Mouse (Mus musculus) forebrain, embryonic 12.5 days (tissue): ENCODE measurements around the gene Frem2. TPM values are rescaled to one million over a fixed set of nuclear protein-coding genes. Genes with fewer than 3 reads are reported as not detected.

Experiments
- ATAC-seq: fragments of 200-750 bp; cut with Nextera tagmentation; 2 replicates; pipeline ENCODE4 v1.8.0; 2017; ENCODE audit warnings: moderate TSS enrichment; ENCODE audit not compliant: low FRiP score
- H3K27ac ChIP-seq: fragments of 300-500 bp; sonication (generic); 2 replicates; pipeline ENCODE4 v1.5.1; 2016; ENCODE audit warnings: mild to moderate bottlenecking
- H3K27me3 ChIP-seq: fragments of 300-500 bp; sonication (generic); 2 replicates; pipeline ENCODE4 v1.6.1; 2016; ENCODE audit warnings: mild to moderate bottlenecking
- H3K36me3 ChIP-seq: fragments of 300-500 bp; sonication (generic); replicated peaks from 2 replicates; pipeline ENCODE4 v1.6.1; 2016; ENCODE audit warnings: mild to moderate bottlenecking
- H3K4me1 ChIP-seq: fragments of 300-500 bp; sonication (generic); 2 replicates; pipeline ENCODE4 v1.6.1; 2016
- H3K4me2 ChIP-seq: fragments of 300-500 bp; sonication (generic); 2 replicates; pipeline ENCODE4 v1.6.1; 2016; ENCODE audit warnings: mild to moderate bottlenecking, moderate library complexity
- H3K4me3 ChIP-seq: fragments of 300-500 bp; sonication (generic); replicated peaks from 2 replicates; pipeline ENCODE4 v1.5.1; 2016; ENCODE audit warnings: mild to moderate bottlenecking
- H3K9ac ChIP-seq: fragments of 300-500 bp; sonication (generic); 2 replicates; pipeline ENCODE4 v1.6.1; 2016; ENCODE audit warnings: mild to moderate bottlenecking
- H3K9me3 ChIP-seq: fragments of 300-500 bp; sonication (generic); 2 replicates; pipeline ENCODE4 v1.6.1; 2016
- WGBS: fragments of 180-500 bp; shearing (Covaris S2); methylation state at CpG from one replicate; pipeline ENCODE4 v1.1.7; 2016; 5-methylcytosine and 5-hydroxymethylcytosine counted together
- polyA plus RNA-seq: library from polyadenylated mRNA; unstranded; fragments of >200 nt; fragmentation: Nextera tagmentation; extraction: Ambion mirVana; gene quantifications from 2 replicates; pipeline ENCODE4 v1.2.1, GENCODE M21; 2016

Gene Frem2
- polyA plus RNA-seq, 1 experiment from 2014 or later: 2.1 TPM

DNA sequence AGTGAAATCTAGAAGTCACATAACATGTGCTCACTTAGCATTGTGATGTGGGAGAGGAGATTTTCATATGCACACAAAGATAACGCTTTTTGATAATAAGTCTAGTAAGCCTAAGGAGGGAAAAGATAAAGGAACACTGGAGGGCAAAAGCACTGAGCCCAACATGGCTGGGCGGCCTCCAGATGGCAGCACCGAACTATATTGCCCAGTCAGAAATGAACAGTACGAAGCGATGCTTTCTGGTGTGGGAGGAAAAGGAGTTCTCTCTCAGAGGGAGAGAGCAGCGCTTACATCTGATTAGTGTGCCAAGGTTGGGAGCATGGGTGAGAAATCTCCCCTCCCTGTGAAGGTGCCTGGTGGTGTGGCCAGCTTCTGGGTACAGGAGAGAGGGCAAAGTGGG is 181.3 kb downstream of the Frem2 start:
- Histone ChIP-seq H3K4me1 (no peaks in the 10 kb centered on the region), H3K4me2 (no peak overlapping the region), H3K27me3 (no peaks in the 10 kb centered on the region), H3K9me3 (no peaks in the 10 kb centered on the region), H3K4me3 (no peak overlapping the region), H3K9ac (no peak overlapping the region), H3K36me3 (peaks cover 88% of the 10 kb centered on the region), H3K27ac (no peak overlapping the region)
- ATAC-seq: 0 out of 2 replicates have a peak, but pooled peaks have one; percentile 37
- WGBS: 76% methylated on average over 6 of the region's 6 CpGs

DNA sequence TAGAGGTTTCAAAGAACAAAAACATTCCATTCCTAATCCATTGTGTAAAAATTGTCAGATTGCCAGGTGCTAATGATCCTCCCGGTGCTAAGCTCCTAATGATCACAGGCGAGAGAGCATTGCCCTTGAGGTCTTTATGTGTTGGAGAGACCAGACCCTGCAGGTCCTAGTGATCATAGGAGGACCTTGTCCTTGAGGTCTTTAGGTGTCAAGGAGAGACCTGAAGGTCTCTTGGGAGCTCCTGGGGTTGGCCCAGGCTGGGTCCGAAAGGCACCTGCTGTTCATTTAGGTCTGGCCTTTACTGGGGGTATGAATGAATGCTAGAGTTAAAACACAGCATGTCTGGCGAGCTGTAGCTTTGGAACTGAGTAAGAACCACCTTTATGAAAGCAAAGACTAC is 183.0 kb downstream of the Frem2 start:
- Histone ChIP-seq H3K9ac (no peak overlapping the region), H3K4me3 (no peak overlapping the region), H3K4me2 (no peak overlapping the region), H3K27ac (no peak overlapping the region), H3K36me3 (peaks cover 80% of the 10 kb centered on the region), H3K4me1 (peaks cover under 1% of the 10 kb centered on the region; the same call in 1 of the 2 replicates), H3K27me3 (no peaks in the 10 kb centered on the region), H3K9me3 (no peaks in the 10 kb centered on the region)
- ATAC-seq: no peak
- whole genome bisulfite sequencing: 71% methylated on average over 4 of the region's 4 CpGs

DNA sequence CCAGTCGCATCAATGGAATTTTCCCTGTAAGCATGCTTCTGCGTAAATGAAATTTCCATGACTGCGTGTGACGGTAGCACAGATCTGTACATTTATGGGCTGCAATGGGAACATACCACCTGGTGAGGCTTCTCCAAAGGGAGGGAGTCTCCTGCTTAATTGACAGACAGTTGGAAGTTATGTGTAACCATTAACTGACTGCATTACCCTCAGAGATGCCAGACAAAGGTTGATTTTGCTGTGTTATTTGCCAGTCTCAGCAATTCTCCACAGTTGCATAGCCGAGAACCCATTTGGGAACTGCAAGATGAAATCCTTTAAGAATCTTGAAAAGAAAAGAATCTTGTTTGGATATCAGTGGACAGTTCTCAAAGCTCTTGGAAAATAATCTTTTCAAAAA is 185.1 kb downstream of the Frem2 start:
- ATAC-seq: no peak
- Histone ChIP-seq H3K9ac (no peak overlapping the region), H3K4me1 (peaks cover 14% of the 10 kb centered on the region), H3K9me3 (no peaks in the 10 kb centered on the region), H3K36me3 (peaks cover 64% of the 10 kb centered on the region), H3K4me2 (no peak overlapping the region), H3K27me3 (no peaks in the 10 kb centered on the region), H3K27ac (no peak overlapping the region), H3K4me3 (no peak overlapping the region)
- WGBS: 94% methylated on average over 5 of the region's 5 CpGs

DNA sequence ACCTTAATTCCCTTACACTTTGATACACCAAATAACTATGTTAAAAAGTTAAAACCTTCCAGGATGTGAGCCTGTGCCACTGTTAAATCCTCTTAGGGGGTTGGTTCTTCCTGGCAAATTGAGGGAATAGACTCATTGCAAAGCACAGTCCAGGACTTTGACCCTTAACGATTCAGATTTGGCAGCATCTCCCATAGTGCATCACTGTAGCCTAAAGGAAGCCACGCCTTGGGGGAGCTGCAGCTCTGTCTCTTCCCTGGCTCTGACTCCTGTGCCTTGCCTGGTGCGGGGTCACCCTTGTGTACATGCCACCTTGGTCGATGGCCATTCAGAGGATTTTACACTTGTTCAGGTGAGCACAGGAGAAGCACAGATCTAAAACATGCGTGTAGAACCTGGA is 187.5 kb downstream of the Frem2 start:
- H3K4me2 ChIP-seq: no peak overlapping the region
- H3K36me3 ChIP-seq: peaks cover 47% of the 10 kb centered on the region
- H3K27me3 ChIP-seq: no peaks in the 10 kb centered on the region
- no peak overlapping the region for H3K27ac ChIP-seq
- ATAC-seq: no peak
- 90% methylated on average over 5 of the region's 5 CpGs for WGBS
- H3K4me1 ChIP-seq: peaks cover 37% of the 10 kb centered on the region
- no peaks in the 10 kb centered on the region for H3K9me3 ChIP-seq
- no peak overlapping the region for H3K9ac ChIP-seq
- H3K4me3 ChIP-seq: no peak overlapping the region

DNA sequence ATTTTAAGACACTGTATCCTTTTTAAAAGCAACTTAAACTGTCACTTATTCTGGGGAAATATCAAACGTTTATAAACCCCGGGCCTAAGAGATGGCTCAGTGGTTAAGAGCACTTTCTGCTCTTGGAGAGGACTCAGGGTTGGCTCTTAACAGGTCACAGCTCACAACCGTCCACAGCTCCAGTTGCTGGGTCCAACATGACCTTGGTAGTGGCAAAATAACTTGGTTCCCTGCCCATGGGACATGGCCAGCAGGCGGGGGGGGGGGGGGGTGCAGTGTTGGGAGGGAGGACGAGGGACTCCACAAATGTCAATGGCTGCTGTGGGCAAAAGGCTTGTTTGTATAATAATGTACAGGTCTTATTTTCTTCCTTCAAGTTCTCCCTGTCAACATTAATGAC is 189.8 kb downstream of the Frem2 start:
- Histone ChIP-seq H3K27me3 (no peaks in the 10 kb centered on the region), H3K27ac (no peak overlapping the region), H3K9ac (no peak overlapping the region), H3K4me1 (peaks cover 40% of the 10 kb centered on the region), H3K9me3 (no peaks in the 10 kb centered on the region), H3K4me3 (no peak overlapping the region), H3K4me2 (no peak overlapping the region), H3K36me3 (peaks cover 24% of the 10 kb centered on the region)
- 84% methylated on average over 4 of the region's 5 CpGs for WGBS
- ATAC-seq: no peak

DNA sequence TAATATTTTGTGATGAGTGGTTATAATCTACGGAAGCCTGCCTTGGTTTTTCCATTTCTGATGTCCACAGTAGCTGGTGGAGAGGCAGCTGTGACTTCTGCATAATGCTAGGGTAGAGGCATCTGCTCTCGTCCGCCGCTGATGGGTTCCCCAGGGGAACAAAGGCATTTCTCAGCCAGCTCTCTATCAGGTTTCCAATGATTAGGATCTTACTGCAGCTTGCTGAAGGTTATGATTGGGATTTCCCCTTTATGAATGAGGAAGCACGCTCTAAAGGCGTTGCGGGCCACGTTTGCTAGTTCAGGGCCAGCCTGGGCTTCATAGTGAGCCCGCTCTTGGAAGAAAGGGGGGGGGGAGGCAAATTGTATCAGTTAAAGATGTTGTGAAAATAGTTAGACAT is 190.7 kb downstream of the Frem2 start:
- ATAC-seq: no peak
- H3K4me2 ChIP-seq: peak overlapping the region; percentile 70

DNA sequence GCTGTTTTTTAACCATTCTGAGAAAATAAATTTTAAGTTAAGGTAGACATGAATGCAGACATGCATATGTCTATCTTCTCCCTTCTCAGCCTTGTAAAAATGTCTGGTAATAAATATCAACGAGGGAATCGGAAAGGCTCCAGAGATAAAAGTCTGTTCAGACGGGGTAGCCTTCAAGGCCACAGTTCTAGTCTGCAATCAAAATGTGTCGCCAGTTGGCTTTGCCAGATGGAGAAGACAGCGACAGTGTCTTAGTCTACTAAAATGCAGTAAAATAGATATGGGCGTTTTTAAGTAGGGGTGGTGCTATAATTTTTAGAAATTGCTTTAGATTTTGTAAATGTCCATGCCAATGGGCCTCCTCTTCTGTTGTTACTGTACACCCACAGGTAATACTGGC is 191.8 kb downstream of the Frem2 start:
- Histone ChIP-seq H3K4me1 (peaks cover 45% of the 10 kb centered on the region), H3K4me3 (peak overlapping the region; percentile 87), H3K9ac (no peak overlapping the region), H3K27me3 (no peaks in the 10 kb centered on the region), H3K4me2 (peak overlapping the region; percentile 70), H3K27ac (no peak overlapping the region), H3K36me3 (peaks cover 21% of the 10 kb centered on the region), H3K9me3 (no peaks in the 10 kb centered on the region)
- ATAC-seq: no peak
- 72% methylated on average over 6 of the region's 6 CpGs for WGBS

More for the DNA sequence above, 190.7 kb downstream of the Frem2 start:
- H3K9ac ChIP-seq: no peak overlapping the region
- 79% methylated on average over 9 of the region's 9 CpGs for WGBS
- H3K4me3 ChIP-seq: 0 out of 2 replicates have a peak overlapping the region, but pooled peaks have one; percentile 9
- H3K9me3 ChIP-seq: no peaks in the 10 kb centered on the region
- peaks cover 45% of the 10 kb centered on the region for H3K4me1 ChIP-seq
- H3K27ac ChIP-seq: no peak overlapping the region
- H3K27me3 ChIP-seq: no peaks in the 10 kb centered on the region
- H3K36me3 ChIP-seq: peaks cover 16% of the 10 kb centered on the region

DNA sequence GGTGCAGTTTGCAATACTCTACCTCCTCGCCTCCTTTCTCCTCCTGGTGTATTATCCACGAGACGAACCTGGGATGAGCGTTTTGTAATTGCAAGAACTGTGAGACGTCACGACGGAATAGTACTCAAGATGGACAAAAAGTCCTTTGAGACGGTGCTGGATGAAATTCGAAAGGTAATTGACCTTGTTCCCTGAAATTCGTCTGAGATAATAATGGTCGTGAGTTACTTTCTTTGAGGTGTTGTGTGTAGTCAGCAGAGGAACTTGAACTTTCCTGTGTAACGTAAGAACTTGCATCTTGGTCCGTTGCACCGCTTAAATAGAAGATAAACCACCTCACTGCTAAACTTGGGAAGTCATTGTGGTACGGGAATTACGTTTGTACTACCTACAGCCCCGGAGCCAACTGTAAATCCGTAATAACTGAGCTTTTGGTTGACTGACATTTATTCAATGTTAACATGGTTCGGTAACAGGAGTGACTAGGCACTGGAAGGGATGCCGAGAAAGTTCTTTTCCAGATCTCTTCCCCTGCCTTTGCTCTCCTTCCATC is 192.9 kb downstream of the Frem2 start:
- peaks cover 45% of the 10 kb centered on the region for H3K4me1 ChIP-seq
- H3K27ac ChIP-seq: peak overlapping the region; percentile 85; the same call in 1 of the 2 replicates
- peak overlapping the region; percentile 70 for H3K4me2 ChIP-seq
- no peaks in the 10 kb centered on the region for H3K9me3 ChIP-seq
- H3K27me3 ChIP-seq: no peaks in the 10 kb centered on the region
- peaks cover 19% of the 10 kb centered on the region for H3K36me3 ChIP-seq
- peak overlapping the region; percentile 87 for H3K4me3 ChIP-seq
- H3K9ac ChIP-seq: peak overlapping the region; percentile 86
- no peak for ATAC-seq
- whole genome bisulfite sequencing: under 1% methylated on average over 20 of the region's 20 CpGs

Other genes with a start within 250 kb of the Frem2 start
- gene Nhlrc3, start 194.0 kb downstream of the Frem2 start, polyA plus RNA-seq: 13.3 and 13.8 TPM in 2 replicates
- 29.4 and 31.2 TPM in 2 replicates for gene Proser1, start 193.7 kb downstream of the Frem2 start, polyA plus RNA-seq
- gene Stoml3, start 168.7 kb downstream of the Frem2 start, polyA plus RNA-seq: not detected in 2 replicates
- gene Gm10985, start 187.7 kb upstream of the Frem2 start, polyA plus RNA-seq: not detected in 2 replicates
- gene Ufm1, start 206.5 kb upstream of the Frem2 start, polyA plus RNA-seq: 94.4 and 108 TPM in 2 replicates